Mouse (Mus musculus): ENCODE results near the gene Ahdc1. TPM values are rescaled to one million over a fixed set of nuclear protein-coding genes. Genes with fewer than 3 reads are reported as not detected.

Ahdc1 gene
- total and polyA plus RNA-seq, 2 experiments from 2014 or later = 5.2 to 40.5 TPM

- TF ChIP-seq EP300 (IDR thresholded peaks at IDR 0.05; ENCODE audit: low read depth) (no peak), CTCF (IDR thresholded peaks at IDR 0.05; ENCODE audit: low read depth) (no peak)
- peaks cover 53% of the 10 kb centered on the region for H3K4me1 ChIP-seq (ENCODE audit: control insufficient read depth, insufficient read depth)
- no peak overlapping the region for H3K9ac ChIP-seq (replicated peaks; ENCODE audit: low read depth, low read length)
- no peak overlapping the region for H3K4me3 ChIP-seq (ENCODE audit: low read depth, low read length)
- H3K9me3 ChIP-seq (replicated peaks; ENCODE audit: control insufficient read depth, low read length) = no peaks in the 10 kb centered on the region
- WGBS = 34% methylated on average over 1 of the region's 1 CpGs
- H3K36me3 ChIP-seq (replicated peaks; ENCODE audit: control insufficient read depth, insufficient read depth, low read length) = no peaks in the 10 kb centered on the region; the same call in 1 of the 2 replicates
- no peak for DNase-seq (ENCODE audit: low spot score)
- peak; percentile 18; the same call in 1 of the 2 replicates for ATAC-seq (ENCODE audit: insufficient read depth, low read depth)
- peak overlapping the region; percentile 80 for H3K27ac ChIP-seq (ENCODE audit: low read depth)
- H3K27me3 ChIP-seq (ENCODE audit: control insufficient read depth, insufficient read depth, low read length) = no peaks in the 10 kb centered on the region
- H3K4me2 ChIP-seq (ENCODE audit: low read depth, low read length) = no peak overlapping the region
Measured at GRCm38 (mm10) chr4:133035446-133035845, 24.4 kb downstream of the Ahdc1 start.

GRCm38 (mm10) chr4:133035946-133036345 is 24.9 kb downstream of the Ahdc1 start:
- Histone ChIP-seq H3K27ac (ENCODE audit: low read depth) (peak overlapping the region; percentile 80), H3K9ac (replicated peaks; ENCODE audit: low read depth, low read length) (no peak overlapping the region), H3K27me3 (ENCODE audit: control insufficient read depth, insufficient read depth, low read length) (no peaks in the 10 kb centered on the region), H3K9me3 (replicated peaks; ENCODE audit: control insufficient read depth, low read length) (no peaks in the 10 kb centered on the region), H3K4me1 (ENCODE audit: control insufficient read depth, insufficient read depth) (peaks cover 58% of the 10 kb centered on the region), H3K36me3 (replicated peaks; ENCODE audit: control insufficient read depth, insufficient read depth, low read length) (no peaks in the 10 kb centered on the region; the same call in 1 of the 2 replicates), H3K4me2 (ENCODE audit: low read depth, low read length) (no peak overlapping the region), H3K4me3 (ENCODE audit: low read depth, low read length) (no peak overlapping the region)
- 55% methylated on average over 3 of the region's 3 CpGs for WGBS
- ATAC-seq (ENCODE audit: insufficient read depth, low read depth) (no peak), DNase-seq (ENCODE audit: low spot score) (no peak)
- TF ChIP-seq EP300 (IDR thresholded peaks at IDR 0.05; ENCODE audit: low read depth) (no peak), CTCF (IDR thresholded peaks at IDR 0.05; ENCODE audit: low read depth) (no peak)

GRCm38 (mm10) chr4:133037293-133037692 is 26.2 kb downstream of the Ahdc1 start:
- Histone ChIP-seq H3K9me3 (replicated peaks; ENCODE audit: control insufficient read depth, low read length) (no peaks in the 10 kb centered on the region), H3K27ac (ENCODE audit: low read depth) (peak overlapping the region; percentile 27; the same call in 1 of the 2 replicates), H3K4me3 (ENCODE audit: low read depth, low read length) (no peak overlapping the region), H3K36me3 (replicated peaks; ENCODE audit: control insufficient read depth, insufficient read depth, low read length) (no peaks in the 10 kb centered on the region), H3K4me1 (ENCODE audit: control insufficient read depth, insufficient read depth) (peaks cover 69% of the 10 kb centered on the region), H3K4me2 (ENCODE audit: low read depth, low read length) (peak overlapping the region; percentile 100), H3K27me3 (ENCODE audit: control insufficient read depth, insufficient read depth, low read length) (no peaks in the 10 kb centered on the region), H3K9ac (replicated peaks; ENCODE audit: low read depth, low read length) (no peak overlapping the region)
- ATAC-seq (ENCODE audit: insufficient read depth, low read depth) (no peak), DNase-seq (ENCODE audit: low spot score) (no peak)
- TF ChIP-seq EP300 (IDR thresholded peaks at IDR 0.05; ENCODE audit: low read depth) (no peak), CTCF (IDR thresholded peaks at IDR 0.05; ENCODE audit: low read depth) (no peak)
- WGBS = 18% methylated on average over 9 of the region's 9 CpGs

GRCm38 (mm10) chr4:133037798-133038197 is 26.7 kb downstream of the Ahdc1 start:
- H3K9me3 ChIP-seq (replicated peaks; ENCODE audit: control insufficient read depth, low read length) = no peaks in the 10 kb centered on the region
- DNase-seq (ENCODE audit: low spot score) (no peak), ATAC-seq (ENCODE audit: insufficient read depth, low read depth) (no peak)
- peak overlapping the region; percentile 77 for H3K4me3 ChIP-seq (ENCODE audit: low read depth, low read length)
- H3K27ac ChIP-seq (ENCODE audit: low read depth) = 0 out of 2 replicates have a peak overlapping the region, but pooled peaks have one; percentile 95
- no peaks in the 10 kb centered on the region for H3K27me3 ChIP-seq (ENCODE audit: control insufficient read depth, insufficient read depth, low read length)
- TF ChIP-seq EP300 (IDR thresholded peaks at IDR 0.05; ENCODE audit: low read depth) (no peak), CTCF (IDR thresholded peaks at IDR 0.05; ENCODE audit: low read depth) (no peak)
- H3K9ac ChIP-seq (replicated peaks; ENCODE audit: low read depth, low read length) = 0 out of 2 replicates have a peak overlapping the region, but pooled peaks have one; percentile 88
- peaks cover 74% of the 10 kb centered on the region for H3K4me1 ChIP-seq (ENCODE audit: control insufficient read depth, insufficient read depth)
- no peaks in the 10 kb centered on the region for H3K36me3 ChIP-seq (replicated peaks; ENCODE audit: control insufficient read depth, insufficient read depth, low read length)
- peak overlapping the region; percentile 100 for H3K4me2 ChIP-seq (ENCODE audit: low read depth, low read length)
- WGBS = 34% methylated on average over 6 of the region's 6 CpGs

- ATAC-seq (ENCODE audit: insufficient read depth, low read depth) (peak; percentile 55), DNase-seq (ENCODE audit: low spot score) (peak; percentile 78)
- peak overlapping the region; percentile 95 for H3K27ac ChIP-seq (ENCODE audit: low read depth)
- H3K27me3 ChIP-seq (ENCODE audit: control insufficient read depth, insufficient read depth, low read length) = no peaks in the 10 kb centered on the region
- TF ChIP-seq EP300 (IDR thresholded peaks at IDR 0.05; ENCODE audit: low read depth) (no peak), CTCF (IDR thresholded peaks at IDR 0.05; ENCODE audit: low read depth) (no peak)
- peak overlapping the region; percentile 88 for H3K9ac ChIP-seq (replicated peaks; ENCODE audit: low read depth, low read length)
- H3K4me2 ChIP-seq (ENCODE audit: low read depth, low read length) = peak overlapping the region; percentile 100
- H3K4me3 ChIP-seq (ENCODE audit: low read depth, low read length) = peak overlapping the region; percentile 77
- H3K36me3 ChIP-seq (replicated peaks; ENCODE audit: control insufficient read depth, insufficient read depth, low read length) = no peaks in the 10 kb centered on the region
- H3K4me1 ChIP-seq (ENCODE audit: control insufficient read depth, insufficient read depth) = peaks cover 82% of the 10 kb centered on the region
- WGBS = under 1% methylated on average over 41 of the region's 76 CpGs
- no peaks in the 10 kb centered on the region for H3K9me3 ChIP-seq (replicated peaks; ENCODE audit: control insufficient read depth, low read length)
Measured at GRCm38 (mm10) chr4:133038521-133039115, 27.6 kb downstream of the Ahdc1 start.

Measured in heart, postnatal 0 days (tissue).